Mouse (Mus musculus) CH12.LX (cell line): ENCODE measurements around the gene Syn3. TPM values are rescaled to one million over a fixed set of nuclear protein-coding genes. Genes with fewer than 3 reads are reported as not detected.

Source experiments
- DNase-seq: peaks from one replicate; pipeline ENCODE4 v3.0.0-alpha.2; 2013; ENCODE audit errors: extremely low read depth
- H3K27ac ChIP-seq: 2 replicates; pipeline ENCODE4 v1.5.1; 2012; ENCODE audit warnings: low read depth, mild to moderate bottlenecking, control low read depth, moderate library complexity; ENCODE audit not compliant: insufficient read depth
- H3K27me3 ChIP-seq: replicated peaks from 2 replicates; pipeline ENCODE3; 2012; ENCODE audit warnings: inconsistent platforms
- H3K36me3 ChIP-seq, 2 experiments: replicated peaks in 1 of 2; 2 replicates each; pipeline versions ENCODE3 to v1.6.1; 2012; ENCODE audit warnings: inconsistent platforms in 1 of 2, low read length in 1 of 2, mild to moderate bottlenecking in 1 of 2, mixed read lengths in 1 of 2, moderate library complexity in 1 of 2; ENCODE audit not compliant: control insufficient read depth in 1 of 2, insufficient read depth in 1 of 2
- H3K4me1 ChIP-seq, 2 experiments: 2 replicates each; pipeline ENCODE4 v1.6.1; 2012; ENCODE audit warnings: inconsistent platforms in 1 of 2, moderate library complexity in 1 of 2; ENCODE audit not compliant: insufficient read depth in 2 of 2, control insufficient read depth in 1 of 2
- H3K4me2 ChIP-seq: 2 replicates; pipeline ENCODE4 v1.6.1; 2012; ENCODE audit warnings: low read depth, mild to moderate bottlenecking, control low read depth; ENCODE audit not compliant: poor library complexity, insufficient read depth, severe bottlenecking
- H3K4me3 ChIP-seq, 3 experiments: fragments of 150-350 bp in 1 of 3; sonication (generic) in 1 of 3; replicated peaks in 1 of 3; 2 replicates each; pipeline versions ENCODE3 to v1.5.1; 2011 to 2012; ENCODE audit warnings: low read depth in 2 of 3, low read length in 2 of 3, mild to moderate bottlenecking in 2 of 3, moderate library complexity in 2 of 3, control low read depth in 1 of 3, improper control_type of control experiment in 1 of 3, inconsistent platforms in 1 of 3, mixed read lengths in 1 of 3; ENCODE audit not compliant: poor library complexity in 1 of 3
- H3K79me2 ChIP-seq: replicated peaks from 2 replicates; pipeline ENCODE4 v1.6.1; 2012; ENCODE audit warnings: mild to moderate bottlenecking, moderate library complexity; ENCODE audit not compliant: control insufficient read depth, poor library complexity, insufficient read depth, severe bottlenecking; ENCODE audit errors: extremely low read depth
- H3K9ac ChIP-seq: 2 replicates; pipeline ENCODE4 v1.6.1; 2012; ENCODE audit warnings: low read depth, mild to moderate bottlenecking, control low read depth, moderate library complexity; ENCODE audit not compliant: insufficient read depth
- H3K9me3 ChIP-seq: replicated peaks from 2 replicates; pipeline ENCODE3; 2012; ENCODE audit warnings: low read length, inconsistent platforms, mixed read lengths
- BHLHE40 ChIP-seq: IDR thresholded peaks from 2 replicates; pipeline ENCODE4 v1.6.1; 2011; ENCODE audit warnings: mild to moderate bottlenecking, low read depth, low read length, improper control_type of control experiment
- CHD1 ChIP-seq: IDR thresholded peaks from 2 replicates; pipeline ENCODE4 v1.6.1; 2012; ENCODE audit warnings: low read depth, low read length, improper control_type of control experiment, inconsistent platforms
- CHD2 ChIP-seq: IDR thresholded peaks from 2 replicates; pipeline ENCODE4 v1.6.1; 2011; ENCODE audit warnings: low read length, improper control_type of control experiment
- E2F4 ChIP-seq: IDR thresholded peaks from 2 replicates; pipeline ENCODE4 v1.6.1; 2011; ENCODE audit warnings: low read depth, low read length, improper control_type of control experiment; ENCODE audit not compliant: insufficient replicate concordance
- EP300 ChIP-seq: IDR thresholded peaks from 2 replicates; pipeline ENCODE4 v1.6.1; 2011; ENCODE audit warnings: low read length, improper control_type of control experiment
- GABPA ChIP-seq: IDR thresholded peaks from 2 replicates; pipeline ENCODE4 v1.6.1; 2012; ENCODE audit warnings: low read depth, low read length, improper control_type of control experiment, inconsistent platforms; ENCODE audit not compliant: insufficient replicate concordance
- IRF4 ChIP-seq: IDR thresholded peaks from 2 replicates; pipeline ENCODE4 v1.6.1; 2014; ENCODE audit warnings: low read depth, mild to moderate bottlenecking, inconsistent platforms, low read length, improper control_type of control experiment
- JUN ChIP-seq: IDR thresholded peaks from 2 replicates; pipeline ENCODE4 v1.6.1; 2011; ENCODE audit warnings: low read depth, mild to moderate bottlenecking, low read length, improper control_type of control experiment, moderate library complexity; ENCODE audit not compliant: insufficient read depth
- MAFK ChIP-seq: IDR thresholded peaks from 2 replicates; pipeline ENCODE4 v1.6.1; 2011; ENCODE audit warnings: low read length, improper control_type of control experiment; ENCODE audit not compliant: insufficient replicate concordance
- MEF2A ChIP-seq: IDR thresholded peaks from 2 replicates; pipeline ENCODE4 v1.6.1; 2014; ENCODE audit warnings: low read depth, mild to moderate bottlenecking, inconsistent platforms, low read length, improper control_type of control experiment, borderline replicate concordance
- NELFE ChIP-seq: IDR thresholded peaks from 2 replicates; pipeline ENCODE4 v1.6.1; 2011; ENCODE audit warnings: low read depth, low read length, improper control_type of control experiment
- POLR2A ChIP-seq: IDR thresholded peaks from 2 replicates; pipeline ENCODE4 v1.6.1; 2011; ENCODE audit warnings: low read depth, mild to moderate bottlenecking, improper control_type of control experiment, low read length
- RAD21 ChIP-seq: IDR thresholded peaks from 2 replicates; pipeline ENCODE4 v1.6.1; 2011; ENCODE audit warnings: low read depth, mild to moderate bottlenecking, low read length, improper control_type of control experiment, moderate library complexity
- TCF12 ChIP-seq: IDR thresholded peaks from 2 replicates; pipeline ENCODE4 v1.6.1; 2014; ENCODE audit warnings: low read depth, mild to moderate bottlenecking, inconsistent platforms, low read length, improper control_type of control experiment
- USF1 ChIP-seq: IDR thresholded peaks from 2 replicates; pipeline ENCODE4 v1.6.1; 2014; ENCODE audit warnings: low read depth, mild to moderate bottlenecking, inconsistent platforms, low read length, improper control_type of control experiment
- ZKSCAN1 ChIP-seq: IDR thresholded peaks from 2 replicates; pipeline ENCODE4 v1.6.1; 2012; ENCODE audit warnings: low read depth, inconsistent platforms, low read length, improper control_type of control experiment, borderline replicate concordance
- ZMIZ1 ChIP-seq: IDR thresholded peaks from 2 replicates; pipeline ENCODE4 v1.6.1; 2012; ENCODE audit warnings: low read depth, mild to moderate bottlenecking, inconsistent platforms, low read length, improper control_type of control experiment
- dilution Hi-C: fragments of 300-500 bp; cut with MboI; formaldehyde crosslinking; loops from 2 replicates; pipeline ENCODE4 v1.14.3; 2020; ENCODE audit warnings: low sequenced_read_pairs; ENCODE audit not compliant: extremely low pct_unique_long_range_greater_than_20kb, extremely low pct_ligation_motif_present
- in situ Hi-C: fragments of 300-500 bp; cut with MboI; formaldehyde crosslinking; loops from 3 replicates; pipeline ENCODE4 v1.14.3; 2019; ENCODE audit warnings: low sequenced_read_pairs, low pct_ligation_motif_present, low pct_unique_long_range_greater_than_20kb, mixed read lengths
- polyA plus RNA-seq: library from polyadenylated mRNA; unstranded; fragments of >175 nt; gene quantifications from 2 replicates; pipeline ENCODE4 v1.2.1, GENCODE M21; 2012; ENCODE audit warnings: low read depth; ENCODE audit not compliant: insufficient read length
- total RNA-seq, 2 experiments: library from RNA; depleted of rRNA; stranded (reverse); fragments of 300-350 nt in 1 of 2; fragments of >200 nt in 1 of 2; gene quantifications; 2 replicates each; pipeline ENCODE4 v1.2.3; 2012 to 2014

The Syn3 gene
- total and polyA plus RNA-seq, 3 experiments = 2.8 to 8.9 (median 5.6) TPM

- TF ChIP-seq TCF12 = no peak
- TF ChIP-seq IRF4 = no peak
- TF ChIP-seq POLR2A = no peak
- no peak for TF ChIP-seq GABPA
- TF ChIP-seq CHD1 = no peak
- no peak for TF ChIP-seq BHLHE40
- no peak for TF ChIP-seq USF1
- TF ChIP-seq E2F4 = no peak
- no peak for TF ChIP-seq CHD2
- TF ChIP-seq NELFE = no peak
- no peak for TF ChIP-seq MAFK
- H3K4me1 ChIP-seq = peaks cover 5 to 18% of the 10 kb centered on the region in 2 experiments
- peaks cover 0 to 2% of the 10 kb centered on the region in 2 experiments for H3K36me3 ChIP-seq
- no peak for DNase-seq
- H3K4me2 ChIP-seq = no peak overlapping the region
- H3K79me2 ChIP-seq = no peaks in the 10 kb centered on the region
- no peak overlapping the region for H3K27ac ChIP-seq
- no peak overlapping the region for H3K9ac ChIP-seq
- no peaks in the 10 kb centered on the region for H3K9me3 ChIP-seq
- dilution Hi-C loops = no loop called here
- no peak overlapping the region for H3K4me3 ChIP-seq
- in situ Hi-C loops = no loop called here
- no peaks in the 10 kb centered on the region for H3K27me3 ChIP-seq
These were observed 334.6 kb downstream of the Syn3 start for GRCm38 (mm10) chr10:86164098-86164497.

- H3K27me3 ChIP-seq = no peaks in the 10 kb centered on the region
- H3K4me3 ChIP-seq = no peak overlapping the region
- H3K9me3 ChIP-seq = no peaks in the 10 kb centered on the region
- DNase-seq = no peak
- in situ Hi-C loops = no loop called here
- dilution Hi-C loops = no loop called here
- TF ChIP-seq EP300 (no peak), E2F4 (no peak), MAFK (no peak), JUN (no peak), GABPA (no peak), POLR2A (no peak), ZMIZ1 (no peak), MEF2A (no peak), ZKSCAN1 (no peak), RAD21 (no peak), TCF12 (no peak)
- H3K79me2 ChIP-seq = no peaks in the 10 kb centered on the region
- peaks cover 0 to 2% of the 10 kb centered on the region in 2 experiments for H3K36me3 ChIP-seq
- H3K9ac ChIP-seq = no peak overlapping the region
- no peak overlapping the region for H3K27ac ChIP-seq
- peaks cover 3% of the 10 kb centered on the region in 2 experiments; a peak in 3 of 4 replicates for H3K4me1 ChIP-seq
- H3K4me2 ChIP-seq = no peak overlapping the region
These were observed 336.9 kb downstream of the Syn3 start for GRCm38 (mm10) chr10:86161783-86162271.
